Mouse (Mus musculus) spleen, postnatal 10 days (tissue): ENCODE results near the gene Tub.
A peak's percentile ranks its signal among the peaks of the same experiment; 100 is the strongest.

Source experiments
- DNase-seq, 2 experiments: peaks; one replicate each; pipeline ENCODE4 v3.0.0; 2021 to 2022; ENCODE audit warnings: low spot score in 2 of 2

Tub gene

DNA sequence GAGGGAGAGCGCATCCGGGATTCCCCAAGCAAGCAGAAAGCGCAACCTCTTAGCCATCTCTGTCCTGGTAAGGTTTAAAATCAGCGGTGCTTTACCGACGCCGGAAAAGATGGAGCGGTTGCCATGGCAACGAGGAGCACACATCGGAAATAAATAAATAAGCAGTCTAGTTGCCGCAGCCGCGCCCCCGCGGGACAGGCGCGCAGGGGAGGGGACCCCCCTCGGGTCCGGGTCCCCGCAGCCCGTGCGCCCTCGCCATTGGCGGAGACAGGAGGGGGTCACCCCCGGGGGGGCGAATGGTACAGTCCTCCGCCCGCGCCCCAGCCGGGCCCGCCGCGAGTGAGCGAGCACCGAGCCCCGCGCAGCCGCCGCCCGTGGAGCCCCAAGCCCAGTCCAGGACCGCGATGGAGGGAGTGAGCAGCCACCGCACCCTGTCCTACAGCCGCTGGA is at the start of gene Tub:
Gene Tub, plus strand, starts transcription at position 27 of the 450 bp plus-strand sequence.
- DNase-seq, result peak in 1 of 2 experiments; percentile 50

DNA sequence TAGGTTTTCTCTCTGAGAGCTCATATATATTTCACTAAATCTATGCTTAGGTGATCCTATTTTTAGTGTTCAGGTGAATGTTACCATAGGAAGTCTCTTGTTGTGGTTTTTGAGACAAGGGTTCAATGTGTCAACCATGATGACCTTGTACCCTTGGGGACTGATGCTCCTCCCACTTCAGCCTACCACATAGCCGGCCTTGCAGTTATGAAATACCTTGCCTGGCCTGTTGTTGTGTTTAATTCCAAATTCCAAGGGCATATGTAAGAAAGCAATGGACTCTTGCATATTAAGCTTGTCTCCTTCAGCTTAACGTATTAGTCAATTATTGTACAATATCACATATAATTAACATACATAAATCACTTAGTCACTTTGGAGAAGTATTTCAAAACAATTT is 46.2 kb upstream of the Tub start:
- no peak for DNase-seq

- DNase-seq, result no peak
Measured at GRCm38 (mm10) chr7:108927043-108927442, 23.1 kb upstream of the Tub start.

GRCm38 (mm10) chr7:108928280-108929188 is 21.6 kb upstream of the Tub start:
- no peak for DNase-seq

DNA sequence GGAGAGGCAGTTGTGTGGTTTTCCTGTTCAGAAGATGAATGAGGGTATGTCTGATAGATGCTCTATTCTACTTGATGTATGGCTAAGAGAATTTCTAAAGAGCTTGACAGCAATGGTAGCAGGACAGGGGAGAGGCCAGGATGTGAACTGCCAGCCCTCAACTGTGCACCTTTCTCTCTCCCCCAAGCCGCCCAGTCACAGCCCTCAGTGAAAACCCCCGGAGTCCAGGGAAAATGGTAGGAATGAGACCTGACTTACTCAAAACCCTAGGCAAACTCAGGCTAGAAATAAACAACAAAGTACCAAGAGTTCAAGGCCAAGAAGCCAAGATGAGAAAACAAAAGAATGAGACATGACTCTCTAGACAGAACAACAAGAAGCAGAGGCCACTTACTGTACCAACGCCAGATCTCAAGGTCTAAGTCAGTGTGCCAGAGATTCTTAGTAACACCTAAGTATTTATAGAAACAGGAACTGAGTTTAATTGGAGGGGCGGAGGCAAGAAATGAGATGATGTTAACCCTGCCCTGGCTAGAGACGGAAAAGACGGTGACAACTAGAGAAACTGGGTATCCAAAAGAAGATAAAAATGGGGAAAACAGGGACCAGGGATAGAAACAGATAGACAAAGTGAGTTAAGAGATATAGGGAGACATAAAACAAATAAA is 20.3 kb upstream of the Tub start, which contains the start of gene Nlrp10:
Gene Nlrp10, minus strand, starts transcription at position 453 of the 668 bp plus-strand sequence.
- DNase-seq, result no peak

DNA sequence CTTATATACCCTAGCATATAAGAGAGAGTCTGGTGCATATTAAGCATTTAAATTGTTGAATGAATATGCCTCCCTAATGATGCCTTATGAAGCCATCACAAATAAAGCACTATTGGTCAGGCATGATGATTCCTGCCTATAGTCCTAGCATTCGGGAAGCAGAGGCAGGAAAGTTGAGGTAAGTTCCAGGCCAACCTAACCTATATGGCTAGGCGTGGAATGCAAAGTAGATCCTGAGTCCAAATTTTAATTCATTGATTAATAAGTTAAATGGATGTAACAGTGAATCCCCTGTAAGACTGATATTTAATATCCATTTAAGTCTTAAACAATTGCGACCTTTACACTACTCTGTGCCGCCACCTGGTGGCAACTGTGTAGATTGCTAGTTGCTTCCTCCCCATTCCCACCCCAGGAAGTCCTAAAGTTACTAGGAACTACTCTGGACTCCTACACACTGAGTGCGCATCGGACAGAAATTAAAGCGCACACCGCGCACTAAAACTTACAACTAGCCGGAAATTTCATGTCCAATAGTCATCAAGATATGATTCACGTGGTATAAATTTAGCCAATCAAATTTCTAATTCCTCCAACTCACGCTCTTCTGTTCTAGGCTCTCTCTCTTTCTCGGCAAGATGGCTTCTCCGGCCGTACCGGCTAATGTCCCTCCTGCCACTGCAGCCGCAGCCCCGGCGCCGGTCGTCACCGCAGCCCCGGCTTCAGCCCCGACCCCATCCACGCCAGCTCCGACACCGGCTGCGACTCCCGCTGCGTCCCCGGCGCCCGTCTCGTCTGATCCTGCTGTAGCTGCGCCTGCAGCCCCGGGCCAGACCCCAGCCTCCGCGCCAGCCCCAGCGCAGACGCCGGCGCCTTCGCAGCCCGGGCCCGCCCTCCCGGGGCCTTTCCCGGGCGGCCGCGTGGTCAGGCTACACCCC is 16.1 kb upstream of the Tub start, which contains the start of gene Eif3f:
Gene Eif3f, plus strand, starts transcription at position 624 of the 938 bp plus-strand sequence.
- peak; percentile 82 to 92 for DNase-seq

- no peak for DNase-seq
Measured at GRCm38 (mm10) chr7:108934836-108935235, 15.3 kb upstream of the Tub start.

GRCm38 (mm10) chr7:108935411-108935810 is 14.7 kb upstream of the Tub start:
- no peak for DNase-seq

DNA sequence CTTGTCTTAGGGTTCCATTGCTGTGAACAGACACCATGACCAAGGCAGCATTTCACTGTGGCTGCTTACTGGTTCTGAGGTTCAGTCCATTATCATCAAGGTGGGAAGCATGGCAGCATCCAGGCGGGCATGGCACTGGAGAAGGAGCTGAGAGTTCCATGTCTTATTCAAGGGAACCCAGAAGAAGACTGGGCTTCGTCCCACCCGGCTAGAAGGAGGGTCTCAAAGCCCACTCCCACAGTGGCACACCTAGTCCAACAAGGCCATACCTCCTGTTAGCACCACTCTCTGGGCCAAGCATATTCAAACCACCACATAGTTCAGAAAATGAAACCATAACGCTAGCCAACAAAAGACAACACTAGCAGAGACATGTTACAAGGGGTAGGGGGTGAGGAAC is 13.5 kb upstream of the Tub start:
- DNase-seq, result no peak

DNA sequence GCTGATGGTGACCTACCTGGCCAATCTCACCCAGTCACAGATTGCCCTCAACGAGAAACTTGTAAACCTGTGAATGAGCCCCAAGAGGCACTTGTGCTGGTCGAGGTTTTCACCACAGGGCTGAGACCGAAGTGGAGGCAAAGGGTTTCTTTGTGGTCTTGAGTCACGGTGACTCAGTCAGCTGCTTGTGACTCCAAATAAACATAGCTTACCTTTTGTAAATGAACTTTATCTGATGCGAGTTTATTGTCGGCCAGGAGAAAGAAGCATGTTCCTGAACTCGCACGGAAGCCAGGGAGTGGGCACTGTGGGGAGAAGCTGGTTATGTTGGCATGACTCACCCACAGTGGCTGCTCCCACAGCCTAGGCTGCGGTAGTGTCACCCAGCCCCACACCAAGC is 8.7 kb upstream of the Tub start:
- no peak for DNase-seq

DNA sequence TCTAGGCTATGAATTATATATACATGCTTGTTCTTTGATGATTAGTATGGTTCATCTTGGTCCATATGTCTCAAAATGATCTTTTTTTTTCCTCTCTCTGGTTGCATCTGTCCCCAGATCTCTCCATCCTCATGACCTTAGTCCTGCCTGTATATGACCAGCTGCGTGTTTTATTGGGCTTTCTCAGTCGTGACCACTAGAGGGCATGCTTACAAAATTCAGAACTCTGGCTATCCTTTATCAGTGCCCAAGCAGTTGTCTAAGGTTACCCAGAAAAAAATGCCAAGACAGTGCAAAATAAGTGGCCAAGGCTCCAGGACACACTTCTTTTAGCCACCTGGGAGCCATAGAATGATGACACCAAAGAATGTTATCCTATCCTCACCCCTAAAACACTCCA is 6.1 kb upstream of the Tub start:
- peak in 1 of 2 experiments; percentile 49 for DNase-seq

GRCm38 (mm10) chr7:108948611-108949010 is 1.5 kb upstream of the Tub start:
- DNase-seq, result no peak

- no peak for DNase-seq
Measured at GRCm38 (mm10) chr7:108949301-108949700, 837 bp upstream of the Tub start.

DNA sequence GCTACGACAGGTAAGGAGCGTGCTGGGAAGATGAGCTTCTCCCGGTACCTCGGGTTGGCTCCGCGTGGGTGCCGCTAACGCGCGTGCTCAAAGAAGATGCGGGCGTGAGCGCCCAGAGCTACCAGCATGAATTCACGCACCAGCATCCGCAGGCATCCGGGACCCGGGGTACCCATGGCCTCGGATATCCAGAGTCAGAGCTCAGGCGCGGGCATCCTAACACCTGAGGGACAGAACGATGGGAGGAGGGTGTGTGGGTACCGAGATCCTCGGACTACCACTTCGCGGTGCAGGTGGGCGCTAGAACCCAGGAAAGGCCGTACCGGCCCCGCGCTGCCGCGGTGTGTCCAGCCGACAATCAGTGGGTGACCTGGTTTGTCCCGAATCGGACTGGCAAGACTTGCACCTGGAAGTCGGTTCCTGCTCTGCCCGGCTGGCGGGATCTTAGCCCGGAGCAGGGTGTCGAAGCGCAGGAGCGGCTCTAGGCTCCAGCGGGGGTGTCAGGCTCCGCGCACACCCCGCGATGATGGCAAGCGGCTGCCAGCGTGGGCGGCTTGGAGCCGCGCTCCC is 709 bp downstream of the Tub start:
- no peak for DNase-seq

- DNase-seq, result no peak
Measured at GRCm38 (mm10) chr7:108952801-108953200, 2.7 kb downstream of the Tub start.

DNA sequence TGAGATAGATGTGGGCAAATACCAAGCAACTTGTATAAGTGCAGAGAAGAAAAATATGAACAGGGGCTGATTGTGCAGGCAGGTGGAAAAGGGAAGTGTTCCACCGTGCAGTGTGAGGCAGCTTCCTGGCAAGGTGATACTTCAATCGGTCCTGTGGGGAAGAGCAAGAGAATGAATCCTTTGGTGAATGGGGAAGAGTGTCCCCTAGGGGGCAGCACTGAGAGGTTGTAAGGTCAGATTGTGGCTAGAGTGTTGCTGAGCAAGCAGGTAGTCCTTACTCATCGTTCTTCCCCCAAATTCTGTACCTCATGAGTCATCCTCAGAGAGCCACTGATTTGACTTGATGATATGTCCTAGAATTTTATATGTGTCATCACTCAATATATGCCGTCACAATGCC is 4.0 kb downstream of the Tub start:
- peak; percentile 16 to 62 for DNase-seq

DNA sequence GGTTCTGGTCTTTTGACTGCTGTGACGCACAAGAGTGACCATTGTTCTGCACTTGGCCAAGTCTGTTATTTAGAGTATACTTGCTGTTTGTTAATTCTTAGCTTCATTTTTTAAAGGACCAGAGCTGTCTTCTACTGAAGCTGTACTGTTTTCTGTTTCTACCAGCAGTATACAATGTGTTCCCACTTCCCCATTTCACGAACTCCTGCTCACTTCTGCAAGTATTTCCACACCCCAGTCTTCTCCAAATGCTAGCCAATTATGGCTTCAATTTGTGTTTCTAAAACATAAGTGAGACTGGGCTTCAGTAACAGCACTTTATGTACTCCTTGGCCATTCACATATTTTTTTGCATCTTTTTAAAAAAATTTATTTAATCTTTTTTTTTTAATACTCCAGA is 7.6 kb downstream of the Tub start:
- DNase-seq, result no peak

DNA sequence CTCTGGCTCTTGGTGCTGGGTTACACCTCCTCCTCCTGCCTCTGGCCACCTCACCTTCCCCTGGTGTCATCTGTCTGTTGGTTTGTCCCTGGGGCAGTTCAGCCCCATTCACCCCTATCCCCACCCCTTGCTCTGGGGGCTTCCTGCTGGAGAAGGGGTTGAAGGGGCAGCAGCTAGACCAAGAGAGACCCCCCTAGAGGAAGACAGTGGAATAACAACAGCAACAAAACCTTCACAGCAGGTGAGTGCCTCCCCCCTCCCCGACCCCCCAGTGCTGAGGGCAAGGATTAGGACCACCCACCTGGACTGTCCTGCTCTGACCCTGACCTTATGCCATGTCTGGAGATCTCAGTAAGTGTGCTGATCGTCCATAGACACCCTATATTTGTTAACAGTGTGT is 15.8 kb downstream of the Tub start:
- DNase-seq, result no peak

GRCm38 (mm10) chr7:108966742-108967362 is 16.7 kb downstream of the Tub start:
- peak in 1 of 2 experiments; percentile 28 for DNase-seq

DNA sequence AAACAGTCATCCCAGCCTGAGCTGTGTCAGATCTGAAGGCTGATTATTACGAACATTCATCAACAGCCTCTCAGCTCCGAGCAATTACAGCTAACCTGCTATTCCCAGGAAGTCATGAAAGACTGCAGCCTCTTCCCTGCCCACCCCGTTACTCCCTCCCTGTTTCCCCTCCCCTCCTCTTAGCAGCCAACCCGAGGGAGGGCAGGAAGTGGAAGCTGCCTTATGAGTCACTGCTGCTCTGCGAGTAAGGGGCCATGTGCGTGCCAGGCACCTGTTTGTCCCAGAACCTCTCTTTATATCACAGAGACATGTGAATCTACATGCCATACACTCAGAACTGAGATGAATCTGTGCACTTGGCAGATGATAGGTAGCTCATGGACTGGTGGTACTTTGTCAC is 18.1 kb downstream of the Tub start:
- DNase-seq, result no peak

DNA sequence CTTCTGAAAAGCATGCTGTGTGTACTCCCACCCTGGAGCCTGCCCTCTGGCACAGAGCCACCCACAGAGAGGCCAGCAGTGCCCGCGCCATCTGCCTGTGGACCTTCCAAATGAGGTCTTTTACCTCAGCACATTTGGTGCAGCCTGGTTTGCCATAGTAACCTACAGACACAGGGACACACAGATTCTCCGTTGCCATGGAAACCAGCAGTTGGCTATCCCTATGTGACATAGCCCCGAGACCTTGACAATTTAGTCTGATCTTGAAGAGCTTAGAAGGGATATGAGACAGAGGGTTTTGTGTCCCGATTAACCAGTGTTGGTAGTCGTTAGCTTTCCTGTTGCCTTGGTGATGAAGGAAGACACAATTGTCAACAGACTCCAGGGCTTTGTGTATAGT is 22.1 kb downstream of the Tub start:
- no peak for DNase-seq
